Mouse (Mus musculus) CH12.LX (cell line): Measurements from ENCODE around the gene Opcml. TPM values are rescaled to one million over a fixed set of nuclear protein-coding genes. Genes with fewer than 3 reads are reported as not detected.

ENCODE experiments used
- DNase-seq: peaks from one replicate; pipeline ENCODE4 v3.0.0-alpha.2; 2013; ENCODE audit errors: extremely low read depth
- H3K27ac ChIP-seq: 2 replicates; pipeline ENCODE4 v1.5.1; 2012; ENCODE audit warnings: low read depth, mild to moderate bottlenecking, control low read depth, moderate library complexity; ENCODE audit not compliant: insufficient read depth
- H3K27me3 ChIP-seq: replicated peaks from 2 replicates; pipeline ENCODE3; 2012; ENCODE audit warnings: inconsistent platforms
- H3K36me3 ChIP-seq, 2 experiments: replicated peaks in 1 of 2; 2 replicates each; pipeline versions ENCODE3 to v1.6.1; 2012; ENCODE audit warnings: inconsistent platforms in 1 of 2, low read length in 1 of 2, mild to moderate bottlenecking in 1 of 2, mixed read lengths in 1 of 2, moderate library complexity in 1 of 2; ENCODE audit not compliant: control insufficient read depth in 1 of 2, insufficient read depth in 1 of 2
- H3K4me1 ChIP-seq, 2 experiments: 2 replicates each; pipeline ENCODE4 v1.6.1; 2012; ENCODE audit warnings: inconsistent platforms in 1 of 2, moderate library complexity in 1 of 2; ENCODE audit not compliant: insufficient read depth in 2 of 2, control insufficient read depth in 1 of 2
- H3K4me2 ChIP-seq: 2 replicates; pipeline ENCODE4 v1.6.1; 2012; ENCODE audit warnings: low read depth, mild to moderate bottlenecking, control low read depth; ENCODE audit not compliant: poor library complexity, insufficient read depth, severe bottlenecking
- H3K4me3 ChIP-seq, 3 experiments: fragments of 150-350 bp in 1 of 3; sonication (generic) in 1 of 3; replicated peaks in 1 of 3; 2 replicates each; pipeline versions ENCODE3 to v1.5.1; 2011 to 2012; ENCODE audit warnings: low read depth in 2 of 3, low read length in 2 of 3, mild to moderate bottlenecking in 2 of 3, moderate library complexity in 2 of 3, control low read depth in 1 of 3, improper control_type of control experiment in 1 of 3, inconsistent platforms in 1 of 3, mixed read lengths in 1 of 3; ENCODE audit not compliant: poor library complexity in 1 of 3
- H3K79me2 ChIP-seq: replicated peaks from 2 replicates; pipeline ENCODE4 v1.6.1; 2012; ENCODE audit warnings: mild to moderate bottlenecking, moderate library complexity; ENCODE audit not compliant: control insufficient read depth, poor library complexity, insufficient read depth, severe bottlenecking; ENCODE audit errors: extremely low read depth
- H3K9ac ChIP-seq: 2 replicates; pipeline ENCODE4 v1.6.1; 2012; ENCODE audit warnings: low read depth, mild to moderate bottlenecking, control low read depth, moderate library complexity; ENCODE audit not compliant: insufficient read depth
- H3K9me3 ChIP-seq: replicated peaks from 2 replicates; pipeline ENCODE3; 2012; ENCODE audit warnings: low read length, inconsistent platforms, mixed read lengths
- BHLHE40 ChIP-seq: IDR thresholded peaks from 2 replicates; pipeline ENCODE4 v1.6.1; 2011; ENCODE audit warnings: mild to moderate bottlenecking, low read depth, low read length, improper control_type of control experiment
- E2F4 ChIP-seq: IDR thresholded peaks from 2 replicates; pipeline ENCODE4 v1.6.1; 2011; ENCODE audit warnings: low read depth, low read length, improper control_type of control experiment; ENCODE audit not compliant: insufficient replicate concordance
- ELF1 ChIP-seq: IDR thresholded peaks from 2 replicates; pipeline ENCODE4 v1.6.1; 2014; ENCODE audit warnings: low read depth, mild to moderate bottlenecking, inconsistent platforms, low read length, improper control_type of control experiment
- EP300 ChIP-seq: IDR thresholded peaks from 2 replicates; pipeline ENCODE4 v1.6.1; 2011; ENCODE audit warnings: low read length, improper control_type of control experiment
- ETS1 ChIP-seq: conservative IDR thresholded peaks from 2 replicates; pipeline ENCODE4 v1.6.1; 2012; ENCODE audit warnings: low read depth, mild to moderate bottlenecking, inconsistent platforms, low read length, improper control_type of control experiment, moderate library complexity
- HCFC1 ChIP-seq: IDR thresholded peaks from 2 replicates; pipeline ENCODE4 v1.6.1; 2012; ENCODE audit warnings: low read depth, mild to moderate bottlenecking, inconsistent platforms, low read length, improper control_type of control experiment
- JUN ChIP-seq: IDR thresholded peaks from 2 replicates; pipeline ENCODE4 v1.6.1; 2011; ENCODE audit warnings: low read depth, mild to moderate bottlenecking, low read length, improper control_type of control experiment, moderate library complexity; ENCODE audit not compliant: insufficient read depth
- KAT2A ChIP-seq: IDR thresholded peaks from 2 replicates; pipeline ENCODE4 v1.6.1; 2012; ENCODE audit warnings: low read length, improper control_type of control experiment, inconsistent platforms; ENCODE audit not compliant: insufficient replicate concordance
- MAFK ChIP-seq: IDR thresholded peaks from 2 replicates; pipeline ENCODE4 v1.6.1; 2011; ENCODE audit warnings: low read length, improper control_type of control experiment; ENCODE audit not compliant: insufficient replicate concordance
- MAX ChIP-seq: IDR thresholded peaks from 2 replicates; pipeline ENCODE4 v1.6.1; 2011; ENCODE audit warnings: low read length, improper control_type of control experiment
- MAZ ChIP-seq: IDR thresholded peaks from 2 replicates; pipeline ENCODE4 v1.6.1; 2012; ENCODE audit warnings: low read depth, mild to moderate bottlenecking, inconsistent platforms, low read length, improper control_type of control experiment, moderate library complexity
- MEF2A ChIP-seq: IDR thresholded peaks from 2 replicates; pipeline ENCODE4 v1.6.1; 2014; ENCODE audit warnings: low read depth, mild to moderate bottlenecking, inconsistent platforms, low read length, improper control_type of control experiment, borderline replicate concordance
- MYC ChIP-seq: IDR thresholded peaks from 2 replicates; pipeline ENCODE4 v1.6.1; 2011; ENCODE audit warnings: low read depth, mild to moderate bottlenecking, improper control_type of control experiment, low read length
- NELFE ChIP-seq: IDR thresholded peaks from 2 replicates; pipeline ENCODE4 v1.6.1; 2011; ENCODE audit warnings: low read depth, low read length, improper control_type of control experiment
- NRF1 ChIP-seq: IDR thresholded peaks from 2 replicates; pipeline ENCODE4 v1.6.1; 2014; ENCODE audit warnings: low read depth, mild to moderate bottlenecking, inconsistent platforms, low read length, improper control_type of control experiment, moderate library complexity
- PAX5 ChIP-seq: IDR thresholded peaks from 2 replicates; pipeline ENCODE4 v1.6.1; 2012; ENCODE audit warnings: low read length, inconsistent platforms, mixed read lengths
- POLR2A ChIP-seq: IDR thresholded peaks from 2 replicates; pipeline ENCODE4 v1.6.1; 2011; ENCODE audit warnings: low read depth, mild to moderate bottlenecking, improper control_type of control experiment, low read length
- POLR2AphosphoS2 ChIP-seq: IDR thresholded peaks from 2 replicates; pipeline ENCODE4 v1.6.1; 2011; ENCODE audit warnings: low read depth, low read length, improper control_type of control experiment
- RCOR1 ChIP-seq: conservative IDR thresholded peaks from 2 replicates; pipeline ENCODE4 v1.6.1; 2012; ENCODE audit warnings: low read depth, mild to moderate bottlenecking, inconsistent platforms, low read length, improper control_type of control experiment
- SIN3A ChIP-seq: IDR thresholded peaks from 2 replicates; pipeline ENCODE4 v1.6.1; 2012; ENCODE audit warnings: low read length, improper control_type of control experiment, inconsistent platforms
- SMC3 ChIP-seq: IDR thresholded peaks from 2 replicates; pipeline ENCODE4 v1.6.1; 2011; ENCODE audit warnings: low read depth, low read length, improper control_type of control experiment
- TBP ChIP-seq: conservative IDR thresholded peaks from 2 replicates; pipeline ENCODE4 v1.6.1; 2011; ENCODE audit warnings: low read depth, low read length, improper control_type of control experiment
- TCF12 ChIP-seq: IDR thresholded peaks from 2 replicates; pipeline ENCODE4 v1.6.1; 2014; ENCODE audit warnings: low read depth, mild to moderate bottlenecking, inconsistent platforms, low read length, improper control_type of control experiment
- USF2 ChIP-seq: conservative IDR thresholded peaks from 2 replicates; pipeline ENCODE4 v1.6.1; 2011; ENCODE audit warnings: low read depth, low read length, improper control_type of control experiment
- ZC3H11A ChIP-seq: IDR thresholded peaks from 2 replicates; pipeline ENCODE4 v1.6.1; 2012; ENCODE audit warnings: low read depth, mild to moderate bottlenecking, inconsistent platforms, low read length, improper control_type of control experiment
- ZKSCAN1 ChIP-seq: IDR thresholded peaks from 2 replicates; pipeline ENCODE4 v1.6.1; 2012; ENCODE audit warnings: low read depth, inconsistent platforms, low read length, improper control_type of control experiment, borderline replicate concordance
- dilution Hi-C: fragments of 300-500 bp; cut with MboI; formaldehyde crosslinking; loops from 2 replicates; pipeline ENCODE4 v1.14.3; 2020; ENCODE audit warnings: low sequenced_read_pairs; ENCODE audit not compliant: extremely low pct_unique_long_range_greater_than_20kb, extremely low pct_ligation_motif_present
- in situ Hi-C: fragments of 300-500 bp; cut with MboI; formaldehyde crosslinking; loops from 3 replicates; pipeline ENCODE4 v1.14.3; 2019; ENCODE audit warnings: low sequenced_read_pairs, low pct_ligation_motif_present, low pct_unique_long_range_greater_than_20kb, mixed read lengths
- polyA plus RNA-seq: library from polyadenylated mRNA; unstranded; fragments of >175 nt; gene quantifications from 2 replicates; pipeline ENCODE4 v1.2.1, GENCODE M21; 2012; ENCODE audit warnings: low read depth; ENCODE audit not compliant: insufficient read length
- total RNA-seq, 2 experiments: library from RNA; depleted of rRNA; stranded (reverse); fragments of 300-350 nt in 1 of 2; fragments of >200 nt in 1 of 2; gene quantifications; 2 replicates each; pipeline ENCODE4 v1.2.3; 2012 to 2014

Opcml gene
- total and polyA plus RNA-seq, 3 experiments: 0.34 to 0.60 TPM; not detected in 1

- Histone ChIP-seq H3K4me3 (no peak overlapping the region), H3K79me2 (no peaks in the 10 kb centered on the region), H3K27ac (no peak overlapping the region), H3K4me1 (peaks cover 0 to 5% of the 10 kb centered on the region in 2 experiments; a peak in 1 of 4 replicates), H3K27me3 (no peaks in the 10 kb centered on the region), H3K36me3 (no peaks in the 10 kb centered on the region), H3K4me2 (no peak overlapping the region), H3K9me3 (peaks cover 5% of the 10 kb centered on the region), H3K9ac (no peak overlapping the region)
- dilution Hi-C loops: no loop called here
- TF ChIP-seq MAFK: no peak
- no peak for TF ChIP-seq RCOR1
- TF ChIP-seq MAZ: no peak
- no peak for TF ChIP-seq EP300
- no peak for TF ChIP-seq POLR2AphosphoS2
- TF ChIP-seq JUN: no peak
- TF ChIP-seq TCF12: no peak
- TF ChIP-seq SMC3: no peak
- no peak for TF ChIP-seq BHLHE40
- no peak for TF ChIP-seq MEF2A
- no peak for TF ChIP-seq PAX5
- TF ChIP-seq MAX: no peak
- no peak for TF ChIP-seq NELFE
- no peak for TF ChIP-seq SIN3A
- TF ChIP-seq TBP: no peak
- TF ChIP-seq MYC: no peak
- TF ChIP-seq ELF1: no peak
- DNase-seq: no peak
- in situ Hi-C loops: no loop called here
These were observed 126.7 kb downstream of the Opcml start for GRCm38 (mm10) chr9:27917250-27917649.

GRCm38 (mm10) chr9:27923495-27923894 is 132.9 kb downstream of the Opcml start:
- no peaks in the 10 kb centered on the region for H3K36me3 ChIP-seq
- TF ChIP-seq ETS1 (no peak), USF2 (no peak), TBP (no peak), ZKSCAN1 (no peak), POLR2A (no peak), KAT2A (no peak), ELF1 (no peak), HCFC1 (no peak), ZC3H11A (no peak), E2F4 (no peak), POLR2AphosphoS2 (no peak), NRF1 (no peak)
- in situ Hi-C loops: no loop called here
- DNase-seq: no peak
- no peak overlapping the region for H3K4me3 ChIP-seq
- H3K27ac ChIP-seq: no peak overlapping the region
- peaks cover 0 to 11% of the 10 kb centered on the region in 2 experiments; a peak in 1 of 4 replicates for H3K4me1 ChIP-seq
- H3K9me3 ChIP-seq: peaks cover 7% of the 10 kb centered on the region
- dilution Hi-C loops: no loop called here
- H3K4me2 ChIP-seq: no peak overlapping the region
- no peaks in the 10 kb centered on the region for H3K79me2 ChIP-seq
- no peak overlapping the region for H3K9ac ChIP-seq
- no peaks in the 10 kb centered on the region for H3K27me3 ChIP-seq
